Mouse (Mus musculus): ENCODE data around the gene Catsperg1. TPM values are rescaled to one million over a fixed set of nuclear protein-coding genes. Genes with fewer than 3 reads are reported as not detected.

Catsperg1 gene
- polyA plus RNA-seq, 1 experiment from 2014 or later, result 0.69 TPM

DNA sequence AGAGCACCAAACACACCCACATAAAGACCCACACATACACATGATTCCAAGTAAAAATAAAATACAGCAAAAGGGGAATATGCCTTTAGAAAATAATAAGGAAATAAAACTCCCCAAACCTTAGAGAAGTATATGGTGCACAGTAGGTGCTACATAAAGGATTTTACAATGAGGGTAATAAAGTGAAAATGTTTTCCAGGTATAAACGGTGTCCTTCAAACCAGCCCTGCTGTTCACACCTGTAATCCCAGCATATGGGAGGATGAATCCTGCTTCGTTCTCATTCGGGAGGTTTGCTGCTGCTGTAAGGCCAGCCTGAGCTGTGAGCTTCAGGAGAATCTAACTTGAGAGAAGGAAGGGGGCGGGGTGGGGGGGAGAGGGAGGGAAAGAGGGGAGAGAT is 79.6 kb downstream of the Catsperg1 start:
- peak overlapping the region; percentile 40; the same call in 1 of the 2 replicates for H3K9ac ChIP-seq (replicated peaks)
- peaks cover 12% of the 10 kb centered on the region for H3K27me3 ChIP-seq
- peak overlapping the region; percentile 38 for H3K4me3 ChIP-seq (replicated peaks)
- H3K4me1 ChIP-seq (replicated peaks), result peaks cover 17% of the 10 kb centered on the region
- WGBS, result under 1% methylated on average over 4 of the region's 4 CpGs
- no peak overlapping the region for H3K27ac ChIP-seq
- no peaks in the 10 kb centered on the region for H3K9me3 ChIP-seq
- no peaks in the 10 kb centered on the region for H3K36me3 ChIP-seq
- ATAC-seq (ENCODE audit: insufficient number of reproducible peaks, insufficient read depth, low FRiP score, low TSS enrichment, low read depth), result no peak
- peak overlapping the region; percentile 73 for H3K4me2 ChIP-seq

Other genes starting within 250 kb of the Catsperg1 start
- 438 and 440 TPM in 2 replicates for gene Eif3k, start 232.2 kb downstream of the Catsperg1 start, polyA plus RNA-seq (2016; fragmentation: Nextera tagmentation; extraction: Ambion mirVana)
- 10.9 and 11.9 TPM in 2 replicates for gene Map4k1, start 232.0 kb downstream of the Catsperg1 start, polyA plus RNA-seq (2016; fragmentation: Nextera tagmentation; extraction: Ambion mirVana)
- gene Ryr1, start 88.9 kb downstream of the Catsperg1 start, polyA plus RNA-seq (2016; fragmentation: Nextera tagmentation; extraction: Ambion mirVana), result 5.0 and 5.2 TPM in 2 replicates
- gene Rasgrp4, start 79.2 kb downstream of the Catsperg1 start, polyA plus RNA-seq (2016; fragmentation: Nextera tagmentation; extraction: Ambion mirVana), result 0.93 and 1.3 TPM in 2 replicates
- gene Fam98c, start 57.8 kb downstream of the Catsperg1 start, polyA plus RNA-seq (2016; fragmentation: Nextera tagmentation; extraction: Ambion mirVana), result 14.2 and 16.4 TPM in 2 replicates
- gene Ggn, start 43.8 kb downstream of the Catsperg1 start, polyA plus RNA-seq (2016; fragmentation: Nextera tagmentation; extraction: Ambion mirVana), result 0.60 and 1.1 TPM in 2 replicates
- 5.0 and 6.6 TPM in 2 replicates for gene Spred3, start 43.6 kb downstream of the Catsperg1 start, polyA plus RNA-seq (2016; fragmentation: Nextera tagmentation; extraction: Ambion mirVana)
- 292 and 305 TPM in 2 replicates for gene Psmd8, start 33.3 kb downstream of the Catsperg1 start, polyA plus RNA-seq (2016; fragmentation: Nextera tagmentation; extraction: Ambion mirVana)
- 1.0 and 1.4 TPM in 2 replicates for gene Kcnk6, start 18.5 kb upstream of the Catsperg1 start, polyA plus RNA-seq (2016; fragmentation: Nextera tagmentation; extraction: Ambion mirVana)
- gene Yif1b, start 24.3 kb upstream of the Catsperg1 start, polyA plus RNA-seq (2016; fragmentation: Nextera tagmentation; extraction: Ambion mirVana), result 104 and 105 TPM in 2 replicates
- gene 2200002D01Rik, start 34.4 kb upstream of the Catsperg1 start, polyA plus RNA-seq (2016; fragmentation: Nextera tagmentation; extraction: Ambion mirVana), result 2.5 and 2.7 TPM in 2 replicates
- gene Spint2, start 67.9 kb upstream of the Catsperg1 start, polyA plus RNA-seq (2016; fragmentation: Nextera tagmentation; extraction: Ambion mirVana), result 106 and 107 TPM in 2 replicates
- gene Ppp1r14a, start 75.3 kb upstream of the Catsperg1 start, polyA plus RNA-seq (2016; fragmentation: Nextera tagmentation; extraction: Ambion mirVana), result 7.6 and 8.0 TPM in 2 replicates
- 22.4 and 23.7 TPM in 2 replicates for gene Dpf1, start 89.9 kb upstream of the Catsperg1 start, polyA plus RNA-seq (2016; fragmentation: Nextera tagmentation; extraction: Ambion mirVana)